Mouse (Mus musculus) liver, embryonic 13.5 days (tissue): ENCODE data around the gene Abhd16a. TPM values are rescaled to one million over a fixed set of nuclear protein-coding genes. Genes with fewer than 3 reads are reported as not detected.
"Not testable (repeated sequence)": the region's sequence is repeated elsewhere in the genome, so short reads cannot be mapped to it uniquely, and the experiment has no call there.

Experiments
- ATAC-seq: fragments of 200-750 bp; cut with Nextera tagmentation; 2 replicates; pipeline ENCODE4 v1.8.0; 2017; ENCODE audit warnings: low read depth, mild to moderate bottlenecking, moderate number of reproducible peaks, moderate library complexity
- DNase-seq: peaks from one replicate; pipeline ENCODE4 v3.0.0; 2022
- H3K27ac ChIP-seq: fragments of 300-500 bp; sonication (generic); 2 replicates; pipeline ENCODE4 v1.5.1; 2015; ENCODE audit warnings: moderate library complexity, mild to moderate bottlenecking, inconsistent platforms
- H3K27me3 ChIP-seq: fragments of 300-500 bp; sonication (generic); 2 replicates; pipeline ENCODE4 v1.6.1; 2015; ENCODE audit warnings: mild to moderate bottlenecking, inconsistent platforms
- H3K36me3 ChIP-seq: fragments of 300-500 bp; sonication (generic); 2 replicates; pipeline ENCODE4 v1.6.1; 2015; ENCODE audit warnings: mild to moderate bottlenecking, inconsistent platforms
- H3K4me1 ChIP-seq: fragments of 300-500 bp; sonication (generic); replicated peaks from 2 replicates; pipeline ENCODE4 v1.6.1; 2015; ENCODE audit warnings: inconsistent platforms
- H3K4me2 ChIP-seq: fragments of 300-500 bp; sonication (generic); 2 replicates; pipeline ENCODE4 v1.6.1; 2015; ENCODE audit warnings: inconsistent platforms, mild to moderate bottlenecking, moderate library complexity
- H3K4me3 ChIP-seq: fragments of 300-500 bp; sonication (generic); replicated peaks from 2 replicates; pipeline ENCODE4 v1.5.1; 2015; ENCODE audit warnings: mild to moderate bottlenecking, inconsistent platforms
- H3K9ac ChIP-seq: fragments of 300-500 bp; sonication (generic); 2 replicates; pipeline ENCODE4 v1.6.1; 2015; ENCODE audit warnings: mild to moderate bottlenecking, inconsistent platforms
- H3K9me3 ChIP-seq: fragments of 300-500 bp; sonication (generic); replicated peaks from 2 replicates; pipeline ENCODE4 v1.6.1; 2016; ENCODE audit warnings: inconsistent platforms
- WGBS: fragments of 180-500 bp; shearing (Covaris S2); methylation state at CpG from one replicate; pipeline ENCODE4 v1.1.7; 2015; ENCODE audit not compliant: insufficient replicate concordance; 5-methylcytosine and 5-hydroxymethylcytosine counted together
- polyA plus RNA-seq: library from polyadenylated mRNA; unstranded; fragments of >200 nt; fragmentation: Nextera tagmentation; extraction: Ambion mirVana; gene quantifications from 2 replicates; pipeline ENCODE4 v1.2.1, GENCODE M21; 2015

Abhd16a gene
- polyA plus RNA-seq, 1 experiment from 2014 or later, result 54.9 TPM

DNA sequence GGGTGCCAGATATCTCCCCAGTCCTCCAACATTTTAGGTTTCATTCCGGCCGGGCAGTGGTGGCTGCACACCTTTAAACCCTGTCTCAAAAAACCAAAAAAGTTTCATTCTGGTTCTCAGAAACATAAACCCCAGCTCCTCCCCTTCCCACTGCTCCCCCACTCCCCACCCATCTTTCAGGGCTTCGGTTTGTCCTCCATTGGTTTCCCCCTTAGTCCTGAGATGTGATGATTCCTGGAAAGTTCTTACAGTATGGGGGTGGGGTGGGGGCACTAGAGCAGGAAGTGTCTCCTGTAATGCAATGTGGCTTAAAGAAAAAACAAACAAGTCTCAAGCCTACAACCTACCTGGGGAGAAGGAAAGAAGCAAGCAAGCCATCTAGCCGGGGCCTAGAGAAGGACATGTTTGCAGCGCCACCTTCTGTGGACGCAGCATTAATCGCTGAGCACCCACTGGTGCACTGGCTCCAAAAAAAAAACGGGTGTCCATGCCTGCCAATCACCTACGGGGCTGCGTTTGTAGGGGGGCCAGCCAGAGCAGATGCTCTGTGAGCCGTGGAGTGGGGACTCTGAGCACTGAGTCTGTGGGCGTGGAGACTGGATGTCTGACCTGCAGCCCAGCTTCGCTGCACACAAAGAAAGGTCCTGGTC lies 16.8 kb downstream of the Abhd16a start:
- DNase-seq, result peak; percentile 40
- peak overlapping the region; percentile 18 for H3K4me2 ChIP-seq
- peak overlapping the region; percentile 67 for H3K9ac ChIP-seq
- no peak overlapping the region for H3K4me3 ChIP-seq
- peaks cover 54% of the 10 kb centered on the region for H3K4me1 ChIP-seq
- WGBS, result 26% methylated on average over 13 of the region's 13 CpGs
- H3K27me3 ChIP-seq, result no peaks in the 10 kb centered on the region
- ATAC-seq, result no peak; the same call in 1 of the 2 replicates
- H3K27ac ChIP-seq, result peak overlapping the region; percentile 92
- no peaks in the 10 kb centered on the region for H3K9me3 ChIP-seq
- peaks cover 30% of the 10 kb centered on the region for H3K36me3 ChIP-seq

DNA sequence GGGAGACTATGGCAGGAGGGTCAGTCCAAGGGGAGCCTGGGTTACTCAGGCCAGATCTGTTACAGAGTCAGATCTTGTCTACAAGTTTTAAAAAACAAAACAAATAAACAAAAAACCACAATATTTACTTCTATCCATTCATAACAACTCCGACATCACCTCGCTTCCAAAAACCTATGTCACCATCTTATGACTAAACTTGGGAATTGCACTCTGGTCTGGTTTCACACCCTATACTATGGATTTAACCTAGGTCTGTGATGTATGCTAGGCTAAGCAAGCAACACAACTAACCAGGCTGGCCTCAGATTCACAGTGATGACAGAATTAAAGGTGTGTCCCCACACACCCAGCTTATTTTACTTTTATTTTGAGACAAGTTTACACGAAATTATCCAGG lies 17.5 kb downstream of the Abhd16a start:
- H3K9me3 ChIP-seq, result no peaks in the 10 kb centered on the region
- WGBS, result 53% methylated on average over 3 of the region's 3 CpGs
- DNase-seq (no peak), ATAC-seq (no peak)
- peak overlapping the region; percentile 67; the same call in 1 of the 2 replicates for H3K9ac ChIP-seq
- peaks cover 49% of the 10 kb centered on the region for H3K4me1 ChIP-seq
- no peak overlapping the region for H3K27ac ChIP-seq
- no peak overlapping the region for H3K4me3 ChIP-seq
- no peaks in the 10 kb centered on the region for H3K27me3 ChIP-seq
- H3K36me3 ChIP-seq, result peaks cover 23% of the 10 kb centered on the region
- H3K4me2 ChIP-seq, result no peak overlapping the region

DNA sequence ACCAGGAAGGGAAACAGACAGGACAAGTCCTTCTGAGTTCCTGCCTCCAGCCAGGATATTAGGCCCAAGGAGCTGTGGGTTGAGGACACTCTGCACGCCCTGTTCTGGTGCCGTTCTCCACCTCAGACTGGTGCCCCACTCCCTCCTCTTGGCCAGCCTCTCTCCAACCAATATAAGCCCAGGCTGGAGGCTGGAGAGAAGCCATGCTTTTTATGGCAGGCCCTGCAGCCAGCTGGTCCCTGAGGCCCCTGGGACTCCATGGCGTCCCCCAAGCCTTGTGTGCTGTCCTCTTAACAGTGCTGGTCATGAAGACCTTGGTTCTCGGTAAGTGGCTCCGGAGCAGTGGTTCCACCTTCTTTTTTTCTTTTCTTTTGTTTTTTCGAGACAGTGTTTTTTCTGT lies 19.0 kb downstream of the Abhd16a start, which contains the start of gene Ly6g5c:
Gene Ly6g5c (plus strand): TSS at position 183 of the 400 bp plus-strand sequence.
- no peak for ATAC-seq
- H3K9me3 ChIP-seq, result no peaks in the 10 kb centered on the region
- no peak within 1 kb of the TSS for H3K4me3 ChIP-seq
- H3K4me1 ChIP-seq, result peaks cover 33% of the 10 kb centered on the region
- DNase-seq, result no peak
- no peaks in the 10 kb centered on the region for H3K27me3 ChIP-seq
- WGBS, result 78% methylated on average over 6 of the region's 6 CpGs
- no peak within 1 kb of the TSS for H3K4me2 ChIP-seq
- peaks cover 8% of the 10 kb centered on the region for H3K36me3 ChIP-seq
- H3K9ac ChIP-seq, result no peak within 1 kb of the TSS
- no peak within 1 kb of the TSS for H3K27ac ChIP-seq

DNA sequence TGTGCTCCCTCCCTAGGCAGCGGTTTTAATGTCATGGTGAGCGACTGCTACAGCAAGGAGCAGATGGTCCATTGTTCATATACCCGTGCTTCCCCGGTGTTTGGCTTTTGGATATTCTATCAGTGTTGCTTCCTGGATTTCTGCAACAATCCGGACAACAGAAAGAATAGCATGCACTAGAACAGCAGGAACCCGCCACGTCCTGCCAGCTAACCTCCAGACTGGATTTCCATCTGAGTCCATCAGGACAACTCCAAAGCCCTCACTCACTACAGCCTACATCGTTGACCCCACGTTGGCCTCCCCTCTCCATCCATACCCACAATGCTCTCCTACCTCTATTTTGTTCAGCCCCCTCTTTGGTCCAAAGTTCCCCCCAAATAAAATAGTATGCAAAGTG lies 22.7 kb downstream of the Abhd16a start:
- 71% methylated on average over 9 of the region's 9 CpGs for WGBS
- 0 out of 2 replicates have a peak, but pooled peaks cover 4% of the 10 kb centered on the region for H3K4me1 ChIP-seq
- H3K36me3 ChIP-seq, result peaks cover 30% of the 10 kb centered on the region
- no peak overlapping the region for H3K4me3 ChIP-seq
- DNase-seq, result no peak
- no peak overlapping the region for H3K9ac ChIP-seq
- H3K27ac ChIP-seq, result no peak overlapping the region
- H3K9me3 ChIP-seq, result no peaks in the 10 kb centered on the region
- H3K4me2 ChIP-seq, result no peak overlapping the region
- ATAC-seq, result no peak
- no peaks in the 10 kb centered on the region for H3K27me3 ChIP-seq

DNA sequence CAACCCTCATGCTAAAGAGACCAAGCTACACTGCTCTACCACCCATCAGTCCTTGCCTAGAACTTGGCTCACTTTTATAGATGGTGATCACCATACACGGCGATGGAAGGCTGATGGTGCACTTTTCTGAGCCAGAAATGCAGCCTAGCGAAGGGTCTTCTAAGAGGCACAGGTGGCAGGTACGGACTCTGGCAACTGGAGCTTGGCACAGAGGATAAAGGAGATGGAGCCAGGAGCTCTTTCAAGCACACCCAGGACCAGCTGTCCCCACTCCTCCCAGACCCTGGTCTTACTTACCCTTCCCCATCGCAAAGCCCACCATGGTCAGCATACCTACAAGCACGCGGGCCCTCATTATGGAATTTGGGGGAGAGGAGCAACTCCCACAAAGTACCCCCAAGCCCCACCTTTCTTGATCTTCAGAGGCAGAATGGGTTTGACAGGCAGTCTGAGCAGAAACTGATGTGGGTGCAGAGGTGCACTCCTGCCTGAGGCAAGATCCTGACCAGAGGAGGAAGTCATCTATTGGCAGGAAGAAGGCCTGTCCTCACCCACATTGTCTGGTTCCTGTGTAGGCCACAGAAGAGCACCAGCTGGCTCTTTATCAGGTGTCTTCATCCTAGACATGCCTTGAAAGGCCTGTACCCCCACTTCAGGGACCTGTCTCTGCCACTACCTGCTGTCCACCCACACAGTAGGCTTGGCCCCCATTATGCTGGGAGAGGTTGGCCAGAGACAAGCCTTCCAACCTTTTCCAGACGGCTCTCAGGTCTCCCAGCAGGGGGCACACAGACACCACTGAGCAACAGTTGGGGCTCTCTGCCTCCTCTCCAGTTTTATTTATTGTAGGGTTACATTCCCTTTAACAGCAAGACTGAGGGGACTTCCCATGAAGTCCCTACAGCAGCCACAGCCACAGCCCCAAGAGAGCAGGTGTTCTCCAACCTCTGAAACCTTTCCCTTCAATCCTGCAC lies 26.3 kb downstream of the Abhd16a start, which contains the start of gene Ly6g5b:
Gene Ly6g5b (minus strand): TSS at position 383 of the 974 bp plus-strand sequence.
- peaks cover 57% of the 10 kb centered on the region for H3K36me3 ChIP-seq

DNA sequence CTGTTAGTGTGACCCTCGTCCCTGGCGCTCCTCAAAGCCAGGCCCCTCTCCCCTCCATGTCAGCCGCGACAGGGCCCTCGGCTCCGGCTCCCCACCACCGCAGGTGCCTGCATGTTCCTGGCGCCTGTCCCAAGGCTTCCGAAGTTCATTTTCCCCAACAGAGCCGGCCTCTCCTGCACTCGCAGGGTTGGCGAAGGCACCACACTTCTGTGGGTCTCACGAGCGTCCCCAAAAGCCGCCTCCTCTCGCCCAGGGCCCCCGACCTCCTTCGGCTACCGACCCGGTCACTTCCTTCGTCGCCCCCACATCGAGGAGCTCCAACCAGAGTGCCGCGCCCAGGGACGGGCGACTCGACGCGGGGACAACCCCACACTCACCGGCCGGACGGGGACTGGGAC lies 31.7 kb downstream of the Abhd16a start:
- peak overlapping the region; percentile 97 for H3K4me2 ChIP-seq
- H3K4me1 ChIP-seq, result peaks cover 49% of the 10 kb centered on the region
- H3K36me3 ChIP-seq, result peaks cover 57% of the 10 kb centered on the region
- no peaks in the 10 kb centered on the region for H3K9me3 ChIP-seq
- ATAC-seq (peak; percentile 3; the same call in 1 of the 2 replicates), DNase-seq (no peak)
- no peaks in the 10 kb centered on the region for H3K27me3 ChIP-seq
- peak overlapping the region; percentile 96 for H3K4me3 ChIP-seq
- under 1% methylated on average over 33 of the region's 33 CpGs for WGBS
- peak overlapping the region; percentile 84 for H3K27ac ChIP-seq
- H3K9ac ChIP-seq, result peak overlapping the region; percentile 97

More for the DNA sequence above, 26.3 kb downstream of the Abhd16a start, which contains the start of gene Ly6g5b:
- no peaks in the 10 kb centered on the region for H3K27me3 ChIP-seq
- no peak within 1 kb of the TSS for H3K9ac ChIP-seq
- DNase-seq (no peak), ATAC-seq (no peak)
- 77% methylated on average over 8 of the region's 8 CpGs for WGBS
- no peak within 1 kb of the TSS for H3K4me3 ChIP-seq
- no peak within 1 kb of the TSS for H3K4me2 ChIP-seq
- no peaks in the 10 kb centered on the region for H3K9me3 ChIP-seq
- no peak within 1 kb of the TSS; the same call in 1 of the 2 replicates for H3K27ac ChIP-seq
- peaks cover 21% of the 10 kb centered on the region for H3K4me1 ChIP-seq

DNA sequence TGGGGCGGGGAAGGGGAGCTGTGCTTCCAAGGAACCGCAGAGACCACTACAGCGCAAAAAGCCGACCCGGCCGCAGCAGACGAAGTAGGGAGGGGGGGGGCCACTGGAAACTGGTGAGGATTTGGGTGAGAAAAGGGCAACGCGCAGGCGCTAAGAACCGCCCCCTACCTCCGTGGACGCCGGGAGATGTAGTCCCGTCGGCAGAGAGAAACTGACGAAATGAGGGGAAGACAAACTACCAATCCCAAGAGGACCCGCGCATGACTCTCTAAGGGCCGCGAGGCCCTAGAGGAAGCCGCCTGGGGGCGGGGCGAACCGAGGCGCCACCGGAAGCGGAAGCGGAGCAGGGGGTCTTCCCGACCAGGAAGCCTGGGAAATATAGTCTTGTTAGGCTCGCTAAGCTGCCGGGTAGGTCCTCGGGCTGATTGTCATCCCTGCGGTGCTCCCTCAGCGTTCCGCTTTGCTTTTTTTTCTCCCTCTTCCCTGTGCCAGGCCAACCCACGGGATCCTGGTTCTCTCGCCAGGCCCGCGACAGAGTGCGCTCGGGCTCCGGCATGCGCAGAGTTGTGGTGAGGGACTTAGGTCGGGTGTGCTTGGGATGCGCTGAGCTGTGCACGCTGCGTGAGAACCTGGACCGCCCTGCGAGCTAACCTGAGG lies 32.2 kb downstream of the Abhd16a start, which contains the start of gene Gpank1:
Gene Gpank1 (plus strand): TSS at position 313 of the 657 bp plus-strand sequence.
- peak within 1 kb of the TSS; percentile 96 for H3K4me3 ChIP-seq
- H3K27ac ChIP-seq, result peak within 1 kb of the TSS; percentile 93
- DNase-seq, result peak; percentile 96
- WGBS, result under 1% methylated on average over 50 of the region's 50 CpGs
- no peaks in the 10 kb centered on the region for H3K27me3 ChIP-seq
- ATAC-seq, result peak; percentile 94
- H3K4me1 ChIP-seq, result peaks cover 51% of the 10 kb centered on the region
- peaks cover 52% of the 10 kb centered on the region for H3K36me3 ChIP-seq
- H3K9me3 ChIP-seq, result no peaks in the 10 kb centered on the region
- H3K4me2 ChIP-seq, result peak within 1 kb of the TSS; percentile 97
- H3K9ac ChIP-seq, result peak within 1 kb of the TSS; percentile 97

DNA sequence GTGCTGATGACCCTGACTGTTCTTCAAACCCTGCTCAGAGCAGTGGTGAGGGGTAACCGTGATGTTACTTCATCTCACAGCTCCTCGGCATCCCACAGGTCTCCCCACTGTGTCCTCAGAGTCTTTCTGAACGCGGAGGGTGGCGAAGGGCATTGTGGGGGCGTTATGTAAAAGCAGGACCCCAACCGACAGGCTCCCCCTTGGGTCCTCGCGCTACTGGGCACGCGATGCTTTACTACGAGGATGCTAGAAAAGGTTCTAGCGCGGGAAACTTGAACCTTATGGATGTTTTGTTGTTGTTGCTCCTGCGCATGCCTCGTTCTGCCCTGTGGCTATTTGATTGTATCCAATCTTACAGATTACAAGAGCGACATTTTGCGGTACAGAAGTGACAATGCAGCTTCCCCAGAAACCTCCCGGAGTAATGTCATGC lies 32.8 kb downstream of the Abhd16a start, which contains the start of gene Csnk2b:
Gene Csnk2b (minus strand): TSS at position 183 of the 433 bp plus-strand sequence.
- Histone ChIP-seq H3K4me3 (peak within 1 kb of the TSS; percentile 96), H3K9ac (peak within 1 kb of the TSS; percentile 97), H3K9me3 (no peaks in the 10 kb centered on the region), H3K4me1 (peaks cover 57% of the 10 kb centered on the region), H3K4me2 (peak within 1 kb of the TSS; percentile 97), H3K27ac (peak within 1 kb of the TSS; percentile 93), H3K36me3 (peaks cover 47% of the 10 kb centered on the region), H3K27me3 (no peaks in the 10 kb centered on the region)
- no peak; the same call in 1 of the 2 replicates for ATAC-seq
- peak; percentile 38 for DNase-seq
- under 1% methylated on average over 19 of the region's 19 CpGs for WGBS

DNA sequence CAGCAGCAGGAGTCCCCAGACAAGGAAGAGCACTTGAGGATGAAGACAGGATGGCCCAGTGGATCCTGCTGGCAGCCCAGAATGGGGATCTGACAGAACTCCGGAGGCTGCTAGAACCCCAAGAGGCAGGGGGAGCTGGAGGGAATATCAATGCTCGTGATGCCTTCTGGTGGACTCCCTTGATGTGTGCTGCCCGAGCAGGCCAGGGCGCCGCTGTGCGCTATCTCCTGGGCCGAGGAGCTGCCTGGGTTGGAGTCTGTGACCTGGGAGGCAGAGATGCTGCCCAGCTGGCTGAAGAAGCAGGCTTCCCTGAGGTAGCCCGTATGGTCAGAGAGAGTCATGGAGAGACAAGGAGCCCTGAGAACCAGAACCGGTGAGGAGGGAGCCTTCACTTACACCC lies 34.2 kb downstream of the Abhd16a start:
- H3K4me3 ChIP-seq, H3K9ac ChIP-seq: not testable (repeated sequence)
- WGBS, result 88% methylated on average over 9 of the region's 9 CpGs

DNA sequence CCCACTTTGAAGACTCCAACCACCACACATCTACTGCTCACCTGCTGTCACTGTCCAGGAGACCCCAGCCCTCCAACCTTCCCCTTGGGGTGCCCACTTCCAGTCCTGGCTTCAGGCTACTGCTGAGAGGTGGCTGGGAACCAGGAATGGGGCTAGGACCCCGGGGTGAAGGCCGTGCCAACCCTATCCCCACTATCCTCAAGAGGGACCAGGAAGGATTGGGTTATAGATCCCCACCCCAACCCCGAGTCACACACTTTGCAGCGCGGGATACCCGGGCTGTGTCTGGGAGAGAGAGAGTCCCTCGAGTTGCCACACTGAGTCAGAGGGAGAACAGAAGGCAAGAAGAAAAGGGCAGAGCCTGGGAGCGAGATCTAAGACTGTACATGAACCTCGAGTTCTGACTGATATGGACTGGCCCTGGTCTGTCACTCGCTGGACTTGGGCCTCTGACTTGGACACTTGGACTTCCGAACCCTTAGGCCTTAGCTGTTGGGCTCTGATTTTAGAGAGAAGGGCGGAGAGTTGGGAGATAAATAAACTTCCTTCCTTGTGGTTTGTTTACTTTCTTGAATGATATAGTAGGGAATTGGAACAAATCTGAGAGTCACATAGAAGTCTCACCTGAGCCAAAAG lies 35.3 kb downstream of the Abhd16a start:
- ATAC-seq, H3K27ac ChIP-seq, H3K27me3 ChIP-seq, H3K9me3 ChIP-seq, DNase-seq, H3K4me3 ChIP-seq, H3K9ac ChIP-seq, H3K4me2 ChIP-seq: not testable (repeated sequence)
- 84% methylated on average over 12 of the region's 12 CpGs for WGBS
- H3K4me1 ChIP-seq, result peaks cover 68% of the 10 kb centered on the region
- peaks cover 31% of the 10 kb centered on the region for H3K36me3 ChIP-seq

More for the DNA sequence above, 34.2 kb downstream of the Abhd16a start:
- H3K36me3 ChIP-seq, result peaks cover 39% of the 10 kb centered on the region
- DNase-seq, ATAC-seq, H3K27ac ChIP-seq, H3K27me3 ChIP-seq, H3K9me3 ChIP-seq, H3K4me2 ChIP-seq: not testable (repeated sequence)
- H3K4me1 ChIP-seq, result peaks cover 68% of the 10 kb centered on the region
